Mouse (Mus musculus): ENCODE results near the gene Znrf1.

Znrf1 gene

DNA sequence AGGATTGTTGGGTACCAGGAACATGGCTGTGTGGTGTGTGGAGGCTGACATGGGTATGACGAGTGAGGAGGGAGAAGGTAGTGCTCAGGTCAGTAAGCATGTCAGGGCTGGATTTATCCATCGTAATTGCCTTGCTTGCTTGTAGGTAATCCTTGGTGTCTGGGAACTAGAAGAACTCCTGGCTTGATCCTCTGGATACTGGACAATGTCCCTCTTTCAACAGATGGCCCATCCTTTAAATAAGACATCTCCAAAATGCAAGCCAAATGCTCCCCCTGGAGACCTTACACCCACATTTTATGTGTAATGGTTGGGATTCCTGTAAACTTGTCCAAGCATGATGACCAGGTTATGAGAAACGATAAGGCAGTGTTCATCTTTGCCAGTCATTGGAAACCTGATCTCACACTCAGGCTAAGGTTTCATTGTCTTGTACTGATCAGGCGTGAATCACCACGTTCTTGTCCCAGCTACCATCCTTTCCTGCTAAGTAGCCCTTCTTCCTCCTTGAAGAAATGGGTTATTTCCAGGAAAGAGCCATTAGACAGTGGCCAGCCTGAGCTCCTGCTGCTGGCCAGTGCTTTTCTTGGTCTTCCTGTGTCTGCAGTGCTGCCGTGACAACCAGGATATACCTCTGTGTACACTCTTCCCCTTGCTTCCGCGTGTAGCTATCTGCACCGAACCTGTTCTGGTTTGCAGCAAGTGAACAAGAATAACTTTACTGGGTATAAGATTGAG is 64.0 kb downstream of the Znrf1 start:
- DNase-seq: no peak

DNA sequence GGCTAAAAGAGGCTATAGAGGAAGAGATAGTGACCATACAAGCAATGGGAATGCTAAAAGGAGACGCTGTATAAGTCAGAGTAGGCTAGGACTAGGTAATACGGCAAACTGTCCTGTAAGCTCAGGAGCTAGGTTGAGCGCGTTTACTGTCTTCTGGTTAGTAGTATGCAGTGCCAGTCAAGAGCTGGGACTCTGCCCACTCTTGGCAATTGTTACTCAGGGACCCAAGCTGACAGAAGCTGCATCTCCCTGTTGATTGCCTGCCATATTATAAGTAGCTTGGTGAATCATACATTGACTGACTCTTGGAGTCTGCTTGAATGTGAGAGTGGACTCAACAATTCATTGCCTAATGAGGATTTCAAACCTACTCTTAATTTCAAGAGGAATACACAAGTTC is 66.2 kb downstream of the Znrf1 start:
- no peak for DNase-seq

DNA sequence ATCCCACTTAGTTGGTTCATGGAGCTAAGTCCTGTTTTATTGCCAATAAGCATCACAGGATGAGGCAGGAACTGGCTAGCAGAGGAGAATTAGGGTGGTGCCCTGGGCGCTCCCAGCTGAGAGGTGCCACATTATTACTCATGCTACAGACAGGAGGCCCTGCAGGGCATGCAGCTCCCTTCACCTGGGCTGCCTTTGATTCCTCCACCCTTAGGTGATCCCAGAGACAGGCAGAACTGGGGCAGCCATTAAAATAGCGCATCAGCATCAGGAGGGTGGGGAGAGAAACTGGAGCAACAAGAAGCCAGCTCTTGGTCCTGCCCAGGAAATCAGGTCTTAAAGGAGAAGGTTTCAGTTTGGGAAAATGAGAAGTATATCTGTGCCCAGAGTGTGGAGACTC is 69.1 kb downstream of the Znrf1 start:
- DNase-seq: no peak

DNA sequence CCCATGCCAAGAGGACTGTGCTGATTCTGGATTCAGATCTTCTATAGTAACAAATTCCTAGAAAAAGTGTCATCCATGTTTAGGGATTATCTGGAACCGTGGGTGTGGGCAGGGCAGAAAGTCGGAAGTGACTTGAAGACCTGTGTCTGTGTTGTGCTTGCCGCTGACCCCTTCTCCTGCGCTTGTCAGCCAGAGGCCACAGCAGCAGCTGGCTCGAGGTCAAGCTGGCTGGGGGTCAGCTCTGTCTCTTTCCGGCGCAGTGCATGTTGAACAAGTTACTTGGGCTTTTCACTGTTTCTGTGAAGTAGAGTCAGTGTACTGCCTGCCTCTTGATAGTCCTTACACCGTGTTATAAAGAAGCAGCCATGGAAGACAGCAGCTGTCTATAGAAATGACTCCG is 71.1 kb downstream of the Znrf1 start:
- DNase-seq: no peak

DNA sequence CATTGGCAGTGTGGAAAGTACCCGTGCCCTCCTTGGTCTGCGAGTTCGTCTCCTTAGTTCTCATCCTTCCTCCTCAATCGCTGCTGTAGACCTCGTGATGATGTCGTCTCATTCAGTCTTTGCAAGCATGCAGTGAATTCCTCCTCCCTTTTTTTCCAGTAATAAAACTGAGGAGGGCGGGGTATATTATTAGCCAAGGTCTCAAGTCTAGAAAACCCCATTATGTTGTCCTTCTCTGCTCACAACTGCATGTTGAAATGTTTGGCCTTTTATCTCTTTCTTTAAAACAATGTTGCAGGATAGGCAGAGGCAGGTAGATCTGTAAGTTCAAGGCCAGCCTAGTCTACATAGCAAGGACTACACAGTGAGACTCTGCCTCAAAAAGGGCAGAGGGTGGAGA is 71.5 kb downstream of the Znrf1 start:
- DNase-seq: no peak

DNA sequence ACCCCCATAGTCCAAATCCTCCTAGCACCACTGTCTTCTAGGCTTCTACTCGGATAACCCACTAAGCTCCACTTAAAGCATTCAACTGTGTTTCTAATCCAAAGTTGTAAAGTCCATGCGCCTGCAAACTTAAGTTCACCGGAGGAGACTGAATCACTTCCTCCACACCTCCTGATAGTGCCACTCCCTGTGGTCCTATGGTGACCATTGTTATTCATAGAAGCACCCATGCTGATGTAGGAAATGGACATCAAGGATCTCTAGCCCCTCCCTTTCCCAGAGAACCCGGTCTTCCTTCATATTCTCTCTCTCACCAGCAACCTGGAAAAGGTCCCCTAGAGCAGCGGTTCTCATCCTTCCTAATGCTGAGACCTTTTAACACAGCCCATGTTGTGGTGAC is 77.3 kb downstream of the Znrf1 start:
- DNase-seq: no peak

DNA sequence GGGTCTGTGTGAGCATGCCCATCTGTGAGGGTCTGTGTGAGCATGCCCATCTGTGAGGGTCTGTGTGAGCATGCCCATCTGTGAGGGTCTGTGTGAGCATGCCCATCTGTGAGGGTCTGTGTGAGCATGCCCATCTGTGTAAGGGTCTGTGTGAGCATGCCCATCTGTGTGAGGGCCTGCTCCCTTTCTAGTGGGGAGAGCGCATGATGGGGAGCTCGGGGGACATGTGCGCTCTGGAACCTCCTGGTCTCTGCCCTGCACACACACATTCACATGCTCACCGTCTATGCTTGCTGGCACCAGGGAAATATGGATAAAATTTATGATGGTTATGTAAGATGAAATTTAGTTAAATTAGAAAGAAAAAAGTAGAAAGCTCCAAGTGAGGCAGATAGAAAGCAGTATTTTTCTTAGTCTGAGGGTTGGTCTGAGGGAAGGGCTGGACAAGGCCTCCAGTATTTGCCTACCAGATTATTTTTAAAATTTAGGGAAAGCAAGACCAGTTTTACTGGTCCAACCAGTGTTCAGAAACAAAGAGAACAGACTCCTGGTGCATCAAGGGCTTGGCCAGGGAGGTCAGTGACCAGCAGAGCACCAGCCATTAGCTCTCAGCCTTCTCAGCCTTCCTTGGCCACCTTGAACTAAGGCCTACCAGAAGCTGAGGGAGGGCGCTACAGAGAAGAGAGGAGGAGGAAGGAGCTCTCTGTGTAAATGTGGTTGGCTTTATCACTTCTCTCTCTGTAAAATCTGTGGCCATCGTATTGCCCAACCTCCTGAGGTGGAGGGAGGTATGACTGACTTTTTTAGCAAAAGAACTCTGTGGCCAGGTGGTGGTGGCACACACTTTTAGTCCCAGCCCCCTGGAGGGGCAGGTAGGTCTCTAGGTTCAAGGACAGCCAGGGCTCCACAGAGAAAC is 79.1 kb downstream of the Znrf1 start:
- no peak for DNase-seq

DNA sequence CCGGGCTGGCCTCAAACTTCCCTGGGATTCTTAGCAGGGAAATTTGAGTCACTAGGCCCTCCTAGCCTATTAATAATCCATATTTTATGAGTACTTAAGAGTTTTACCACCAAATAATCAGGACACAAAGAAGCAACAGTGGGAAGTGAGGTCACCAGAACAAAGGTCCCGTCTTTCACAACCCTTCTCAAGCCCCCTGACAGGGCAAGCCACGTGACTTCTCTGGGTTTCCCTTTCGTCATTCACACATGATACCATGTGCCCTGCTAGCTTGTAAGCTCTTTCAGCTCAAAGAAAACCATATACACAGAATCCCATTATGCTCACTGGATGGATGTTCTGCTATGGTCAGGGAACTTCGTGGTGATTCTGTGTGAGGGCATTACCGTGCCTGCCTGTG is 81.9 kb downstream of the Znrf1 start:
- no peak for DNase-seq

DNA sequence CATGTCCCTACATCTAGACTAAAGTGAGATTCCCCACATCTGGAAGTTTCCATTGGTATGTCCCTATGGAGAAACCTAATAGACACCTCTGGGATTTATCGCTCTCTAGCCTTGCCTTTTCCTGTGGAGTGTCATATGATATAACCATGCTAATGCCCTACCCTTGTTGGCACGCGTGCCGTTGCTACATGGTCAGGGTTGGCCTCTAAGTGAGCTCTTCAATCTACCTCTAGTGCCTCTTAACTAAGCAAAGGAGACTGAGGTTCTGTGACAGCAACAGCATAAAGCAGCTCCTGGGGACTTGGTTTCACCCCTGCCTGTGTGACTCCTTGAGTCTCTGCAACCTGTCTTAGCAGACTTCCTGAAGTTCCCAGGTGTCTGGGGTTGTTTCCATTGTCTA is 82.4 kb downstream of the Znrf1 start:
- no peak for DNase-seq

DNA sequence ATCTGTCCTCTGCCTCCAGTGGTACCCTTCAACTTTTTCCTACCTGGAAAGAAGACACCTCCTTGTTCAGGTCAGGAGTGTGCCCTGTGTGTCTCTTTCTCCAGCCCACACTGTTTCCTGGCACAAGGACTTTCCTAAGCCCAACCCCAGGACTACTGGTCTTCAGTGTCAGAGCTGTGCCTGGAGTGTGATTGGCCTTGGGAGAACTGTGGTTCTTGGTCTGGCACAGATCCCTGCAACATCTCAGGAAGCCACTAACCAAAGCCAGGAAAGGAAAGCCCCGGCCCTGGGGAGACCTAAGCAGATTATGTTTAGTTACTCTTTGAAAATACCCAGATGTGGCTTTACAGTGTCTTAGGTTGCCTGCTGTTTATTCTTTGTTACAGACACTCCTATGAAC is 84.0 kb downstream of the Znrf1 start:
- DNase-seq: no peak

DNA sequence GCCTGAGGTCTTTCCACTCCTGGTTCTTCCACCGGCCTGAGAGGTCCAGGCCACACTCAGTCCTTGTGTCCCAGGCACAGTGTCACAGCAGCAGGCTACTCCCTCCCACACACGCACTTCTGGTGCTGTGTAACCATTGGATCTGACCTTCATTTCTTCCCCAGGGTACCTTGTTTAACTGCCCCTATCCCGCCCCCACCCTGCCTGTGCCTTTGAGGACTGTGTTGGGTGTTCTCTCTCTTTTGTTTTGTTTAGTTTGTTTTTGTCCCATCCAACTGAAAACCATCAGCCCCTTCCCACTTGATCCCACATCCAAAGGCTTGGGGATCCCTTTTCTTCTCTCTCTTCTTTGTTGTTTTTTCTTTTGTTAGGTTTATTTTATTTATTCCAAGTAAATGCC is 86.2 kb downstream of the Znrf1 start:
- no peak for DNase-seq

DNA sequence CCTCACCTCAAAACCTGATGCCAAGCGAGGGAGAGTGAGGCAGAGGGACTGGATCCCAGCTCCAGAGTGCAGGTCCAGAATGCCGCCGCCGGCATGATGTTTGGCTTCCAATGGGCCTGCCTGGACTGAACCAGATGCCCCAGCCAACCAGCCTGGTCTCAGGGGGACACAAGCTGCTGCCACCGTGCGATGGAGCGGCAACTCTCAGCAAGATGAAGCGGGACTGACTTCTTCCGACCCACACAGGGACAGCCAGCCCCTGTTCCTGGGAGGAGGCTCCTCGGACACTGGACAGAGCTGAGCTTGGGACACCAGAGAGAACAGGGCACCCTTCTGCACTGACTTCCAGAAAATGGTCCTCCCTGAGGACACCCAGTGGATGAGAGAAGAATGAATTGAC is 86.7 kb downstream of the Znrf1 start:
- no peak for DNase-seq

DNA sequence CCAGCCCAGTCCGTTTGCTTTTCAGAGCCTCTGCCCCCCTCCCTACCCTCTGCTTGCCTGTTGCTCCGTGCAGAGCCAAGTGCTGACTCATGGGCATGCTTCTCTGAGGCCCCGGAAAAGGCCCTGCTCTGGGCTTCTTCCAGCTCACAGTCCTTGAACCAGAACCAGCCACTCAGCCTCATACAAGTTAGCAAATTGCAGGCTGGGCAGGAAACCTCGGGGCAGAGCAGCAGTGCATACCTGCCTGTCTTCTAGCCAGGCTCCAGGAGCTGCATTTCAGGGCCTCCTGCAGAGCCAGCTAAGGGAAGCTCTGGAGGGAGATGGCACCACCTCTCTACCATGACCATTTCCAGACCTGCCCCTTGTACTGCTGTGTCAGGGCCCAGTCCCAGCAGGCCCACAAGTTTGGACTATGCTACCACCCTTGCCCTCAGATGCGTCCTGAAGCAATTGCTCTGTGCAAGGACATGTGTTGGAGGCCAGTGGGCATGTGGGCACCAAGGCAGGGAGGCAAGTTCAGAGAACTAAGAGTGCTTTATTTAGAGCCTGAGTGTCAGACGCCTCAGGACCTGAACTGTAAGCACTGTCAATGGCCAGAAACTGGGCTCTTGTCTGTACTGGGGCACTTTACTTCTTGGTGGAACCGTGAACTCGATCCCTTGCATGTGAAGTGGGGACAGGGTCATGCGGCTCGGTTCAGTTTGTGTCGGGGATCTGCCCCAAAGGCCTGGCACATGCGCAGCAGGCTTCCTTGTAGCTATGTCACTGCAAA is 88.4 kb downstream of the Znrf1 start:
- peak; percentile 62 for DNase-seq

DNA sequence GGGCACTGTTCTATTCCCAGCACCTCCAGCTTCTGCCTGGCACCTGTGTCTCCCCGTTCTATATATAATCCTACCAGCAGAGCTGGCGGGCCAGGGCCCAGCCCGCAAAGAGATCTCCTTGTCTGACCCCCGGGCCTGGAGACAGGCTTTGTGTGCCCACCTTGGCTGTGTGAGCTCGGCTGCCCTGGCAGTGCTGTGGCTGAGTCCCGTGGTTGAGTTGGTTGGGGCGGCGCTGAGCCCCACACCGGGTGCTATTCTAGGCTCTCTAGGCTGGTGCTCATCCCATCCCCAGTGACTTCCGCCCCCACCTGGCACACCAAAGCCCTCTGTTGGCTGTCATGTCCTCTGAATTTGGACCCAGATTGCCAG is 88.9 kb downstream of the Znrf1 start:
- DNase-seq: peak; percentile 72

DNA sequence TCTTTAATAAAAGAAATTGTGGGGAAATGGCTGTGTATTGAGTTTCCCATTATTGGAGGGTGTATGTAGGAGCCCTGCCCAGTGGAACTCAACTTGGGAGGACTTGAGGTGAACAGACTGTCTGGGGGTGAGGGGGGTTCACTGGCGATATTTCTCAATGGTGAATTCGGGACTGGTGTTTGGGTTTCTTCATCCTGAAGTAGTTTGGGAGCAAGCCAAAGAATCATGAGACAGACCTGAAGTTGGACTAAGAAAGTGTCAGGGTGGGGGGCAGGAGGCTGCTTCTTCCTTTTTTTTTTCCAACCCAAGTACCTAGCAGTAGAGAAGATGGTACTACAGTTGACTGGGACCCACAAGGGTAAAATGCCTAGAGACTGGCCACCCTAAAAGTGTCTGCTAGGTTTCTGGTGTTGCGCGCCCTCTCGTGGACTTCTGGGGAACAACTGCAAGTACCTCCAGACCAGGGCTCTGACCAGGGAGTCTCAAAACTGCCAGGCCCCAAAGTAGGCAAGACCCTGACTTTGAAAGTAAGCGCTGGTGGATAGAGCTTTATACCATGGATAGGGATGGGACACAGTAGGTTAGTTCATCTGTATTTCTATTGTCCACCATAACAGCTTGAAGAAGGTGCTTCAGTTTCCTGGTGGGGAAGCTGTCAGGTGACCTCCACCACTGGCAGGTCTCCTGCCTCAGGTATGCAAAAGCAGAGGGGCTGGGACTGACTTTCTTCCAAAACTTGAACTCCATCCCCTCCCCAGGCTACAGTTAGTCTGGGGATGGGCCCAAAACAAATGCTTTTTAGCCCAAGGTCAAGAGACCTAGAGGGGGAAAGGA is 90.0 kb downstream of the Znrf1 start:
- DNase-seq: peak; percentile 77

DNA sequence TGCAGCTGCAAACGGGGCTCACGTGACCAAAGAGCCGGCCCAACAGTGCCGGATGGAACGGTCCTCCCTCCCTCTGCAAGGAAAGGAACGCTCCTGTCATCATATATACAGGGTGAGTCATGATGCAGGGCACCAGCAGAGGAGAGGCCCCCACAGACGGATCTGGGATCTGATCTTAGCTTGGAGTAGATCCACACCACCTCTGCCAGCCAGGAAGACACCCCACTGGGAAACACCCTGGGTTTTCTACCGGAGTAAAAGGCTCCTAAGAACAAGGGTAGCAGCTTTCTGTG is 90.6 kb downstream of the Znrf1 start:
- no peak for DNase-seq

DNA sequence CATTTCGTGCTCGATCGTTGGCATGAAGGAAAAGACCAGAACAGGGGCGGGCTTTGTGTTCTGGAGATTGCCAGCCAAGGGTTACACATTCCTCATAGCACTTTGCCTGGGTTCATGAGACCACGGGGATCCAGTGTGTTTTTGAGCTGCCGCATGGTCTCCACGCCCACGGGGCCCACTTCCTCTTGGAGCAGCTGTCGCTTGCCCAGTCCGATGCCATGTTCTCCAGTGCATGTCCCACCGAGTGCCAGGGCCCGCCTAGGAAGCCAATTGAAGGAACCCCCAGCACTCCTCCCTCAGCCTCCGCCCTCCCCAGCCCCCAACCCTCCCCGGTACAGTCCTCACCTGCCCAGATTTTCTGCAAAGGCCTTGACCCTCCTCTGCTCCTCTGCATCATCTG is 91.0 kb downstream of the Znrf1 start:
- DNase-seq: peak; percentile 35

DNA sequence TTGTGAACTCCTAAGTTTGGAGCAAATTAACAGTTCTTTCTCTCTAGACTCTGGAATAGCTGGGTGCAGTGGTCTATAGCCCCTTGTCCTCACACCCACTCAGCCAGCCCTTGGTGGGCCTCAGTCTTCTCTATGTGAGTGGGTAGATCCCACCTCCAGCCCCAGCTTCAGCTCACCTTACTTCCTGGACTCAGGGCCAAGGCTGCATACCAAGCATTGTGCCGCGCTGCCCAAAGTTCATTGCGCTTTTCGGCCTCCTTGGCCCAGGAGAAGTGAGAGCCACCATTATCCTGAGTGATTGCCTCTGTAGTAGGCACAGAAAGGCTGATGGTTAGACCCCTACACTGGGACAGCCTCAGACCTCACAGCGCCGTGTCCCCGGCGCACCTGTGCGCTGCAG is 92.0 kb downstream of the Znrf1 start:
- no peak for DNase-seq

DNA sequence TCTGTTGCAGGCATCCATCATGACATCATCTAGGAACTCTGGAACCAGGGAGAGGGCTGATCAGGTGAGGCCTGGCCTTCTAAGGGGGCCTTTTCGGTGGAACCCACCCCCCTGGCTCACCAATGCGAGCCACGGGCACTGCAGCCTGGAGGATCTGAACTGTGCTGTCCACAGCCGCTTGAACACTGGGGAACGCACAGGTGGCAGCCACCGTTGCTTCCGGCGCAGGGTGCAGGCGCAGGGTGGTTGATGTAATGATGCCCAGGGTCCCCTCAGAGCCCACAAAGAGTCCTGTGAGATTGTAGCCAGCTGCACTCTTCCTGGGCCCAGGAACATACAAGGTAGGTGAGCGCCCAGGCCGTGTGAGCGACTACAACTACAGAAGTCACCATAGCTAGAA is 92.5 kb downstream of the Znrf1 start:
- DNase-seq: peak; percentile 80

DNA sequence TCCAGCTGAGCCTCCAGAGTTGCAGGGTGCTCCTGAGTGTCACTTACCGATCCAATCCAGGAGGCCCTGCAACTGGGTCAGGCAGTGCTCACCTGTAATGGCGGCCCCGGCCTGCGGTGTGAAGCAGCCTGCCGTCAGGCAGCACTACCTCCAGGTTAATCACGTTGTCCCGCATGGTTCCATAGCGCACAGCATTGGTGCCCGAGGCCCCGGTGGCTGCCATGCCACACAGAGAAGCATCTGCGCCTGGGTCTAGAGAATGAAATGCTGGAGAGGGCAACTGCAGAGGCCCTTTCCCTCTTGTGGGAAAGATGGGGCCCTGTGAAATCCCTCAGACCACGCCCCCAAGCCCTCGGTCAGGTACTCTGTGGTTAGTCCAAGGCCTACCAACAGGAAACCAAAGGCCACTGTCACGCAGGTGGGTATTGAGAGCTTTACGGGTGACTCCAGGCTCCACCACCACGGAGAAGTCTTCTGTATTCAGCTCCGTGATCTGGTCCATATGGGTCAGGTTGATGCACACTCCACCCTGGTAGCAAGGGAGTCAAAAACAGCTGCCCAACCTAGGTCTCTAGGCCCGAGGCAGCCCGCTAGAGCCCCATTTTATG is 93.1 kb downstream of the Znrf1 start:
- peak; percentile 64 for DNase-seq

DNA sequence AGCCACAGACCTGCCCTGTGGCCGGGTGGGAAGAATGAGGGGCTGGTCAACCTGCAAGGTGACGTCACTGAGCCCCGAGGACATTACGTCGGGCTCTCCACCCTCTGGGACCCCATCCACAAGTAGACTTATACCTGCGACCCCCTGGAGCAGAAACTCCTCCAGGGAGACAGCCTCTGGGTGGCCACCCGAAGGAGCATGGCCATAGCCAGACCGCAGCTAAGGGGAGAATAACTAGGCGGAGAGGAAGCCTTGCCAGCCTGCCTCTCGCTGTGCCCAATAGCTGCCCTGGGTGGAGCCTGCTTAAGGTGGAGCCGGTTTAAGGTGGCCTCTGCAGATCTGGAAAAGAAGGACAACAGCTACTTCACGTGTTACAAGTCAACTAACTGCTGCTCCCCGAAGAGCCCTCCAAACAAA is 94.2 kb downstream of the Znrf1 start, which contains the start of gene Ldhd:
Gene Ldhd, minus strand, starts transcription at position 270 of the 417 bp plus-strand sequence.
- no peak for DNase-seq

DNA sequence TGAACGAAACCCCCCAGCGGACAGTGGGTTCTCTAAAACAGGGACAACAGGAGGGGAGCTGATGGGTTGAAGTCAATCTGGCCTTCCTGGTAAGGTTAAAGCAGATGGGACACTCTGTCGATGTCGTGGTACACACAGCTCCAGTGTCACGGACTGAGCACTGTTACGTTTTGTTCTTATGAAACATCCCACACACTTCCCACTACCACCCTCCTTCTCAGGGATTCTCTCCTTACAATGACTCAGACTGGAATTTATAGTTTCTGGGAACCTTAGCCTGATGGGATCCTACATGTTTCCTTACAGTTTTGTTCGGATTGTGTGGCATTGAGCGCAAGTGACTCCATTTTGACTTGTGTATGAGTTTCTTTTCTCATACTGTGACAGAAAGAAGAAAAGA is 95.7 kb downstream of the Znrf1 start:
- no peak for DNase-seq

Data from thymus, postnatal 14 days (tissue).